Mouse (Mus musculus) spleen, embryonic (tissue): ENCODE data around the gene Arhgef17.

Experiments
- CTCF ChIA-PET: fragments of 350-600 bp; sonication (Branson Sonifier 250); formaldehyde crosslinking; loops from one replicate; lab custom pipeline; 2022; lab: Charles Lee

Arhgef17 gene

GRCm38 (mm10) chr7:100918176-100918575 is 13.7 kb downstream of the Arhgef17 start:
- CTCF ChIA-PET: interaction anchor here (0.6 kb wide), 1 partner anchor 31 kb away, joined by 3 read pairs; no protein-coding TSS in a partner anchor

GRCm38 (mm10) chr7:100917751-100918150 is 14.2 kb downstream of the Arhgef17 start:
- CTCF ChIA-PET: no interaction called here

GRCm38 (mm10) chr7:100916526-100916925 is 15.4 kb downstream of the Arhgef17 start:
- CTCF ChIA-PET: no interaction called here

GRCm38 (mm10) chr7:100915204-100915603 is 16.7 kb downstream of the Arhgef17 start:
- CTCF ChIA-PET: no interaction called here

- CTCF ChIA-PET: no interaction called here
Observed at GRCm38 (mm10) chr7:100911791-100912190, 20.1 kb downstream of the Arhgef17 start.

GRCm38 (mm10) chr7:100911246-100911770 is 20.6 kb downstream of the Arhgef17 start:
- CTCF ChIA-PET: no interaction called here

GRCm38 (mm10) chr7:100908567-100908966 is 23.3 kb downstream of the Arhgef17 start:
- CTCF ChIA-PET: no interaction called here

GRCm38 (mm10) chr7:100908061-100908460 is 23.8 kb downstream of the Arhgef17 start:
- CTCF ChIA-PET: no interaction called here

GRCm38 (mm10) chr7:100907231-100907630 is 24.7 kb downstream of the Arhgef17 start:
- CTCF ChIA-PET: interaction anchor here (0.6 to 0.7 kb wide), 3 partner anchors 432 to 1043 kb away, joined by 3 to 8 read pairs (median 3); no protein-coding TSS in a partner anchor

GRCm38 (mm10) chr7:100906029-100906789 is 25.7 kb downstream of the Arhgef17 start:
- CTCF ChIA-PET: no interaction called here

- CTCF ChIA-PET: no interaction called here
Observed at GRCm38 (mm10) chr7:100905037-100905436, 26.9 kb downstream of the Arhgef17 start.

- CTCF ChIA-PET: no interaction called here
Observed at GRCm38 (mm10) chr7:100904612-100905011, 27.3 kb downstream of the Arhgef17 start.

- CTCF ChIA-PET: no interaction called here
Observed at GRCm38 (mm10) chr7:100902451-100903137, 29.3 kb downstream of the Arhgef17 start.

GRCm38 (mm10) chr7:100897828-100898227 is 34.1 kb downstream of the Arhgef17 start:
- CTCF ChIA-PET: no interaction called here

GRCm38 (mm10) chr7:100894833-100895226 is 37.1 kb downstream of the Arhgef17 start:
- CTCF ChIA-PET: interaction anchor here (0.5 kb wide), 1 partner anchor 393 kb away, joined by 3 read pairs; no protein-coding TSS in a partner anchor

- CTCF ChIA-PET: interaction anchor here (0.5 kb wide), 1 partner anchor 394 kb away, joined by 3 read pairs; no protein-coding TSS in a partner anchor
Observed at GRCm38 (mm10) chr7:100894057-100894832, 37.7 kb downstream of the Arhgef17 start.

- CTCF ChIA-PET: no interaction called here
Observed at GRCm38 (mm10) chr7:100893249-100894056, 38.5 kb downstream of the Arhgef17 start.

GRCm38 (mm10) chr7:100886535-100886934 is 45.4 kb downstream of the Arhgef17 start:
- CTCF ChIA-PET: interaction anchor here (1.6 kb wide), 1 partner anchor 38 kb away, joined by 15 read pairs; no protein-coding TSS in a partner anchor

GRCm38 (mm10) chr7:100884460-100884859 is 47.4 kb downstream of the Arhgef17 start:
- CTCF ChIA-PET: interaction anchor here (1.1 kb wide), 1 partner anchor 9 kb away, joined by 5 read pairs; no protein-coding TSS in a partner anchor

- CTCF ChIA-PET: no interaction called here
Observed at GRCm38 (mm10) chr7:100881950-100882349, 50.0 kb downstream of the Arhgef17 start.
